Mouse (Mus musculus) skeletal muscle tissue, adult 2 months (tissue): ENCODE measurements around the gene Sertad2.

ENCODE experiments used
- DNase-seq: peaks from one replicate; pipeline ENCODE4 v3.0.0-alpha.2; 2012; ENCODE audit warnings: low read depth, low spot score

Sertad2 gene

GRCm38 (mm10) chr11:20544801-20545515, 1.9 kb downstream of the Sertad2 start:
- DNase-seq: no peak

GRCm38 (mm10) chr11:20549481-20549880, 6.4 kb downstream of the Sertad2 start:
- DNase-seq: no peak

GRCm38 (mm10) chr11:20550196-20550595, 7.1 kb downstream of the Sertad2 start:
- no peak for DNase-seq

- DNase-seq: no peak
These were observed 9.0 kb downstream of the Sertad2 start for GRCm38 (mm10) chr11:20552059-20552458.

GRCm38 (mm10) chr11:20552758-20553673, 10.0 kb downstream of the Sertad2 start:
- DNase-seq: no peak

GRCm38 (mm10) chr11:20555651-20556050, 12.6 kb downstream of the Sertad2 start:
- no peak for DNase-seq

- no peak for DNase-seq
These were observed 13.3 kb downstream of the Sertad2 start for GRCm38 (mm10) chr11:20556163-20556911.

- no peak for DNase-seq
These were observed 16.3 kb downstream of the Sertad2 start for GRCm38 (mm10) chr11:20559236-20559950.

- no peak for DNase-seq
These were observed 17.0 kb downstream of the Sertad2 start for GRCm38 (mm10) chr11:20559951-20560642.

GRCm38 (mm10) chr11:20561323-20562002, 18.4 kb downstream of the Sertad2 start:
- DNase-seq: no peak

GRCm38 (mm10) chr11:20565057-20565456, 22.0 kb downstream of the Sertad2 start:
- no peak for DNase-seq

- no peak for DNase-seq
These were observed 28.8 kb downstream of the Sertad2 start for GRCm38 (mm10) chr11:20571702-20572413.

GRCm38 (mm10) chr11:20576046-20576635, 33.1 kb downstream of the Sertad2 start:
- DNase-seq: no peak

- DNase-seq: no peak
These were observed 39.7 kb downstream of the Sertad2 start for GRCm38 (mm10) chr11:20582758-20583157.

- DNase-seq: no peak
These were observed 42.2 kb downstream of the Sertad2 start for GRCm38 (mm10) chr11:20585297-20585696.

- no peak for DNase-seq
These were observed 43.1 kb downstream of the Sertad2 start for GRCm38 (mm10) chr11:20586180-20586579.

- DNase-seq: no peak
These were observed 46.3 kb downstream of the Sertad2 start for GRCm38 (mm10) chr11:20589393-20589792.

- no peak for DNase-seq
These were observed 49.0 kb downstream of the Sertad2 start for GRCm38 (mm10) chr11:20592010-20592409.
